Mouse (Mus musculus) midbrain, embryonic 11.5 days (tissue): Measurements from ENCODE around the gene Dock11. TPM values are rescaled to one million over a fixed set of nuclear protein-coding genes. Genes with fewer than 3 reads are reported as not detected.

Experiments
- ATAC-seq: fragments of 200-750 bp; cut with Nextera tagmentation; 2 replicates; pipeline ENCODE4 v1.8.0; 2017; ENCODE audit warnings: moderate TSS enrichment, moderate library complexity; ENCODE audit not compliant: low FRiP score
- DNase-seq: peaks from one replicate; pipeline ENCODE4 v3.0.0; 2015; ENCODE audit warnings: low spot score; ENCODE audit errors: missing footprints
- H3K27ac ChIP-seq: fragments of 300-500 bp; sonication (generic); 2 replicates; pipeline ENCODE4 v1.5.1; 2014; ENCODE audit warnings: low read depth, low read length
- H3K27me3 ChIP-seq: fragments of 300-500 bp; sonication (generic); 2 replicates; pipeline ENCODE4 v1.6.1; 2014; ENCODE audit warnings: mild to moderate bottlenecking, low read length, moderate library complexity, mixed read lengths; ENCODE audit not compliant: control insufficient read depth, insufficient read depth
- H3K36me3 ChIP-seq: fragments of 300-500 bp; sonication (generic); 2 replicates; pipeline ENCODE4 v1.6.1; 2014; ENCODE audit warnings: mild to moderate bottlenecking, low read length, moderate library complexity, mixed read lengths; ENCODE audit not compliant: control insufficient read depth, insufficient read depth
- H3K4me1 ChIP-seq: fragments of 300-500 bp; sonication (generic); 2 replicates; pipeline ENCODE4 v1.6.1; 2014; ENCODE audit warnings: low read length; ENCODE audit not compliant: control insufficient read depth, insufficient read depth
- H3K4me2 ChIP-seq: fragments of 300-500 bp; sonication (generic); 2 replicates; pipeline ENCODE4 v1.6.1; 2014; ENCODE audit warnings: mild to moderate bottlenecking, moderate library complexity
- H3K4me3 ChIP-seq: fragments of 300-500 bp; sonication (generic); 2 replicates; pipeline ENCODE4 v1.5.1; 2014; ENCODE audit warnings: low read depth, low read length
- H3K9ac ChIP-seq: fragments of 300-500 bp; sonication (generic); 2 replicates; pipeline ENCODE4 v1.6.1; 2014; ENCODE audit warnings: low read length
- H3K9me3 ChIP-seq: fragments of 300-500 bp; sonication (generic); 2 replicates; pipeline ENCODE4 v1.6.1; 2016; ENCODE audit warnings: low read length; ENCODE audit not compliant: control insufficient read depth
- WGBS: fragments of 180-500 bp; shearing (Covaris S2); extraction: QIAGEN DNeasy Blood & Tissue Kit; methylation state at CpG from one replicate; pipeline ENCODE4 v1.1.7; 2014; 5-methylcytosine and 5-hydroxymethylcytosine counted together
- polyA plus RNA-seq: library from polyadenylated mRNA; unstranded; fragments of >200 nt; fragmentation: Nextera tagmentation; extraction: Ambion mirVana; gene quantifications from 2 replicates; pipeline ENCODE4 v1.2.1, GENCODE M21; 2014

Gene Dock11
- polyA plus RNA-seq, 1 experiment from 2014 or later, result 24.2 TPM

DNA sequence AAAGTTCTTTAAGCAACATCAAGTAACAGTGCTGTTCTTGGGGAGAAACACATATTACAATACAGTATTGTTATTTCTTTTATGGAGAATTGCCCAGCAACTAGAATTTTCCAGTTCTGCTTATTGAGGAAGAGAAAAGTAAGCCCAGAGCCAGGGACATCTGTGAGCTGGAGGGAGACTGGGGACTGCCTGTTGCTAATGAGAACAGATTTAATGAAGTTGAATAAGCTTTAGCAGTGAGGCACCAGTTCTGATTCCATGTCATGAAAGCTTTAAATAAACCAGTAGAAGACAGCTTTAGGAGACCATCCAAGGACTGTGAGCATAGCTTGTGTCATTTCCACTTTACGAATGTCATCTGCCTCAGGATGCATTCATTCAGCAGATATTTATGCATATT lies 99.3 kb downstream of the Dock11 start:
- no peak overlapping the region for H3K9ac ChIP-seq
- H3K36me3 ChIP-seq, result no peaks in the 10 kb centered on the region
- no peaks in the 10 kb centered on the region for H3K4me1 ChIP-seq
- H3K4me2 ChIP-seq, result no peak overlapping the region
- no peaks in the 10 kb centered on the region for H3K9me3 ChIP-seq
- ATAC-seq (no peak), DNase-seq (no peak)
- 92% methylated on average over 1 of the region's 1 CpGs for WGBS
- no peaks in the 10 kb centered on the region for H3K27me3 ChIP-seq
- H3K27ac ChIP-seq, result no peak overlapping the region
- H3K4me3 ChIP-seq, result no peak overlapping the region

DNA sequence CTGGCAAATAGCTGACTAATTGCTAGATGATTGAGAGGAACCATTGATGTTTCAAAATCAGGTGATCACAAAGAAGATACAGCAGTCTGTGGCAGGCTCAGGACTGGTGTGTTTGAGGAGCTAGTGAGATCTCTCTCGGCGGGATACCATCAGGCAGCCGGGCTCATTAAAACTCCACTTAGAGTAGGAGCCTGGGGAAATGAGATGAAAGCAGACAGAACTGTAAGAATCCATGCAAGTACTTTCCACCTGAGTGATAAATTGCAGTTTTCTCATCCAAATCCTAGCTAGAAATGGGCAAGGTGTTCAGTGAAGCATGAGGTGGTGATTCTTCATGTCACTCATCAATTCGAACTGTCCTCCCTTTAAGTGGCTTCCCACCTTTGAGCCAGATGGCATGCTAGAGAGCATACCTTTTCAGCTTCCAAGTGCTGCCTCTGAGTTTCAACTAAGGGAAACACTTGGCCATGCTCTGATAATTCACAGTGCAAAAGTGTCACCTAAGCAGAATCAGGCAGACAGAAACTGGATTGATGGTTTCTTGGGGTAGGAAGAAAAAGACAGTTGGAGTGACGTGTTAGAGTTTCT lies 102.0 kb downstream of the Dock11 start:
- Histone ChIP-seq H3K36me3 (no peaks in the 10 kb centered on the region), H3K9me3 (no peaks in the 10 kb centered on the region), H3K9ac (no peak overlapping the region), H3K27me3 (no peaks in the 10 kb centered on the region), H3K4me2 (no peak overlapping the region), H3K4me1 (no peaks in the 10 kb centered on the region), H3K27ac (no peak overlapping the region), H3K4me3 (no peak overlapping the region)
- ATAC-seq (no peak), DNase-seq (no peak)
- WGBS, result 85% methylated on average over 5 of the region's 5 CpGs

DNA sequence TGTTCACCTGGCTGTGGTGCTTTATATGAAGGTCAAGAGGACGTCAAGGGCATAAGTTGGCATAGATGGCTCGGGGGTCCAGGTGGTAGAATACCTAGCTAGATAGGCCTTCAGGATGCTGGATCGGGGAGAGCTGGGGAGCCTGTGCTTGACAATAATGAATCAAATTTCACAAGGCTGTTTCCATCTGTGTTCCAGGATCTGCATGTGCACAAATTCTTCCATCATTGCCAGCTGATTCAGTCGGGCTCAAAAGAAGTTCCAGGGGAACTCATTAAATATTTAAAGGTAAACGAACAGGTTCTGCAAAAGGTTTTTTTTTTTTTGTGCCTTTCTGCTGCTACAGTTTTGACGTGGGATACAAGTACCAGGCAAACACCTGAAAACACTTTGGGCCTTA lies 105.6 kb downstream of the Dock11 start:
- Histone ChIP-seq H3K4me2 (no peak overlapping the region), H3K27ac (no peak overlapping the region), H3K9ac (no peak overlapping the region), H3K9me3 (no peaks in the 10 kb centered on the region), H3K4me1 (peaks cover 3% of the 10 kb centered on the region; the same call in 1 of the 2 replicates), H3K4me3 (no peak overlapping the region), H3K36me3 (no peaks in the 10 kb centered on the region), H3K27me3 (no peaks in the 10 kb centered on the region)
- 87% methylated on average over 6 of the region's 6 CpGs for WGBS
- ATAC-seq (no peak), DNase-seq (no peak)

GRCm38 (mm10) chrX:35997004-35997403 lies 108.4 kb downstream of the Dock11 start:
- Histone ChIP-seq H3K9me3 (no peaks in the 10 kb centered on the region), H3K27ac (no peak overlapping the region), H3K4me2 (no peak overlapping the region), H3K9ac (no peak overlapping the region), H3K36me3 (no peaks in the 10 kb centered on the region), H3K4me3 (no peak overlapping the region), H3K4me1 (peaks cover 3% of the 10 kb centered on the region; the same call in 1 of the 2 replicates), H3K27me3 (no peaks in the 10 kb centered on the region)
- ATAC-seq (no peak), DNase-seq (no peak)
- 21% methylated on average over 2 of the region's 2 CpGs for WGBS

GRCm38 (mm10) chrX:35997793-35998419 lies 109.3 kb downstream of the Dock11 start:
- 0 out of 2 replicates have a peak, but pooled peaks have one; percentile 35 for ATAC-seq
- no peak overlapping the region for H3K4me3 ChIP-seq

DNA sequence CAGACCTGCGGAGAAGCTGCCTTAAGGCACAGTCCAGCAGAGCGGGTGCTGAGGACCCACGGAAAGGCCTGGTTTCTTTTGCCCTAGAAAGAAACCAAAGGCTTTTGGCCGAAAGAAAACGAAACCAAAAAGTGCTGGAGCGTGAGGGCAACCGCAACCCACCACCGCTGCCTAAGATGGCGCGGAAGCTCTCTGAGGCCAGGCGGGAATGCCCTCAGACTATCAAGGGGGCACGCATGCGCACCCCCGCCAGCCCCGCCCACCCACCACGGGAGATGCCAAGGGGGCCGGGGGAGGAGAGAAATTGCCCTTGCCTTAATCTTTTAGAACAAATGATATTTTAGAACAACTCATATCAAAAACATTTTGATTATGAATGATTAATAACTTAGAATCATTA lies 137.0 kb downstream of the Dock11 start:
- no peak overlapping the region for H3K9ac ChIP-seq
- H3K27ac ChIP-seq, result no peak overlapping the region
- H3K4me2 ChIP-seq, result no peak overlapping the region
- H3K27me3 ChIP-seq, result no peaks in the 10 kb centered on the region
- H3K9me3 ChIP-seq, result no peaks in the 10 kb centered on the region
- WGBS, result 86% methylated on average over 15 of the region's 17 CpGs
- H3K4me3 ChIP-seq, result no peak overlapping the region
- DNase-seq (no peak), ATAC-seq (no peak)
- H3K36me3 ChIP-seq, result no peaks in the 10 kb centered on the region
- no peaks in the 10 kb centered on the region for H3K4me1 ChIP-seq

More at GRCm38 (mm10) chrX:35997793-35998419, 109.3 kb downstream of the Dock11 start:
- peaks cover 3% of the 10 kb centered on the region; the same call in 1 of the 2 replicates for H3K4me1 ChIP-seq
- H3K4me2 ChIP-seq, result no peak overlapping the region
- no peak overlapping the region for H3K27ac ChIP-seq
- H3K36me3 ChIP-seq, result no peaks in the 10 kb centered on the region
- H3K9ac ChIP-seq, result no peak overlapping the region
- H3K9me3 ChIP-seq, result no peaks in the 10 kb centered on the region
- 54% methylated on average over 5 of the region's 5 CpGs for WGBS
- no peaks in the 10 kb centered on the region for H3K27me3 ChIP-seq
- no peak for DNase-seq

DNA sequence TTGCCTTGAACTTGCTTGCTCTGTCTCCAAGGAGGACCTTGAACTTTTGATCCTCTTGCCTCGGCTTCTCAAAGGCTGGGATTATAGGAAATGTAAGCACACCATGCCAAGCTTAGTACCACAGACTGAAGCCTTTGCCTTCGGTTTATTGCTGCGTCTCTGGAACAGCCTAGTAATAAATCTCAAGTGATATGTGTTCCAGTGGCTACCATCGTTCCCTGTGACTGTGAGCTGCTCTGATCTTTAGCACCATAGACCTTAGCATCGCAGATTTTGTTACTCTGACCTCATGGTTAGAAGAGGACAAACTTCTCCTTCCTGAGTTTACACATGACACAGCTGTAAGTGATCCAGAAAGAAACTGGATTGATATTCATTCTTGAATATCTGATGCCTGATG lies 142.5 kb downstream of the Dock11 start:
- Histone ChIP-seq H3K9me3 (no peaks in the 10 kb centered on the region), H3K27ac (no peak overlapping the region), H3K9ac (no peak overlapping the region), H3K36me3 (no peaks in the 10 kb centered on the region), H3K4me3 (no peak overlapping the region), H3K27me3 (no peaks in the 10 kb centered on the region), H3K4me2 (no peak overlapping the region), H3K4me1 (no peaks in the 10 kb centered on the region)
- ATAC-seq (no peak), DNase-seq (no peak)
- WGBS, result 78% methylated on average over 5 of the region's 5 CpGs

- Histone ChIP-seq H3K9me3 (no peaks in the 10 kb centered on the region), H3K9ac (no peak overlapping the region), H3K4me1 (no peaks in the 10 kb centered on the region), H3K27me3 (no peaks in the 10 kb centered on the region), H3K4me3 (no peak overlapping the region), H3K4me2 (no peak overlapping the region), H3K27ac (no peak overlapping the region), H3K36me3 (no peaks in the 10 kb centered on the region)
- 91% methylated on average over 8 of the region's 8 CpGs for WGBS
- DNase-seq (no peak), ATAC-seq (no peak)
These were observed 145.4 kb downstream of the Dock11 start for GRCm38 (mm10) chrX:36034045-36034444.

GRCm38 (mm10) chrX:36045731-36046130 lies 157.1 kb downstream of the Dock11 start:
- Histone ChIP-seq H3K27me3 (no peaks in the 10 kb centered on the region), H3K4me1 (no peaks in the 10 kb centered on the region), H3K9me3 (no peaks in the 10 kb centered on the region), H3K27ac (no peak overlapping the region), H3K4me2 (no peak overlapping the region), H3K36me3 (no peaks in the 10 kb centered on the region), H3K4me3 (no peak overlapping the region), H3K9ac (no peak overlapping the region)
- 72% methylated on average over 4 of the region's 4 CpGs for WGBS
- DNase-seq (no peak), ATAC-seq (no peak)
